8 mouse cellular contexts compared by ENCODE assay signal in genomic region chr6:86584296-86585015, GRCm38 (mm10). TPM values are rescaled to one million over a fixed set of nuclear protein-coding genes. Genes with fewer than 3 reads are reported as not detected.
DNase-seq lines count a peak whose midpoint lies in the region; ATAC-seq and TF ChIP-seq lines count a peak whose summit lies in the region.

No protein-coding gene starts in this region.

- no peak for TF ChIP-seq CTCF in kidney, adult 2 months (conservative IDR thresholded peaks at IDR 0.05; ENCODE audit: insufficient read depth, insufficient read length, low read depth, low read length)
- no peak for TF ChIP-seq CTCF in cortical plate, adult 2 months (IDR thresholded peaks at IDR 0.05; ENCODE audit: extremely low read depth, insufficient read depth, low read length)

- peak; percentile 16; the same call in 1 of the 2 replicates for ATAC-seq in intestine, embryonic 16.5 days
- peak; percentile 74 for ATAC-seq in midbrain, embryonic 13.5 days

- H3K4me3 ChIP-seq in kidney, adult 2 months (ENCODE audit: insufficient read depth, low read depth, low read length): peak overlapping the region; percentile 22
- peak overlapping the region; percentile 3 for H3K4me3 ChIP-seq in cortical plate, adult 2 months (ENCODE audit: insufficient read depth, low read length)
- peak overlapping the region; percentile 38 for H3K4me3 ChIP-seq in intestine, embryonic 16.5 days (ENCODE audit: low read length)
- peak overlapping the region; percentile 35 for H3K4me3 ChIP-seq in midbrain, embryonic 13.5 days (replicated peaks)

- 21% methylated on average over 14 of the region's 14 CpGs for WGBS in kidney, adult 2 months
- 34% methylated on average over 14 of the region's 14 CpGs for WGBS in intestine, embryonic 16.5 days
- 23% methylated on average over 14 of the region's 14 CpGs for WGBS in midbrain, embryonic 13.5 days

- H3K27me3 ChIP-seq in kidney, adult 2 months (replicated peaks; ENCODE audit: control insufficient read depth, insufficient read depth, low read length): no peaks in the 10 kb centered on the region
- H3K27me3 ChIP-seq in intestine, embryonic 16.5 days (replicated peaks; ENCODE audit: control insufficient read depth, insufficient read depth, low read length): no peaks in the 10 kb centered on the region
- H3K27me3 ChIP-seq in midbrain, embryonic 13.5 days: no peaks in the 10 kb centered on the region

- peak overlapping the region; percentile 70 for H3K9ac ChIP-seq in intestine, embryonic 16.5 days (ENCODE audit: low read depth, low read length)
- H3K9ac ChIP-seq in midbrain, embryonic 13.5 days (replicated peaks): peak overlapping the region; percentile 66

- peak overlapping the region; percentile 59 for H3K4me2 ChIP-seq in intestine, embryonic 16.5 days (ENCODE audit: low read depth, low read length)
- peak overlapping the region; percentile 63 for H3K4me2 ChIP-seq in midbrain, embryonic 13.5 days (replicated peaks)

- DNase-seq in kidney, adult 2 months: peak; percentile 56
- DNase-seq in kidney, postnatal 14 days: no peak
- peak; percentile 66 for DNase-seq in gastrocnemius, postnatal 25 days
- peak; percentile 77 for DNase-seq in left cerebral cortex, postnatal 4 days
- DNase-seq in testis, postnatal 10 days (ENCODE audit: low spot score): peak; percentile 66

- peak overlapping the region; percentile 53 for H3K27ac ChIP-seq in kidney, adult 2 months (ENCODE audit: insufficient read depth, low read depth, low read length)
- H3K27ac ChIP-seq in cortical plate, adult 2 months (ENCODE audit: insufficient read depth, low read length): peak overlapping the region; percentile 93
- H3K27ac ChIP-seq in intestine, embryonic 16.5 days (ENCODE audit: low read length): peak overlapping the region; percentile 90
- H3K27ac ChIP-seq in midbrain, embryonic 13.5 days: peak overlapping the region; percentile 96

- no peaks in the 10 kb centered on the region for H3K36me3 ChIP-seq in kidney, adult 2 months (ENCODE audit: control insufficient read depth, insufficient read depth, low read length)
- no peaks in the 10 kb centered on the region for H3K36me3 ChIP-seq in intestine, embryonic 16.5 days (ENCODE audit: control insufficient read depth, insufficient read depth, low read length)
- no peaks in the 10 kb centered on the region for H3K36me3 ChIP-seq in midbrain, embryonic 13.5 days

- peaks cover 14% of the 10 kb centered on the region for H3K4me1 ChIP-seq in kidney, adult 2 months (ENCODE audit: control insufficient read depth, insufficient read depth, low read length)
- H3K4me1 ChIP-seq in cortical plate, adult 2 months (ENCODE audit: control insufficient read depth, insufficient read depth, low read length): peaks cover 3% of the 10 kb centered on the region
- peaks cover 28% of the 10 kb centered on the region for H3K4me1 ChIP-seq in intestine, embryonic 16.5 days (ENCODE audit: control insufficient read depth, insufficient read depth, low read length)
- peaks cover 23% of the 10 kb centered on the region for H3K4me1 ChIP-seq in midbrain, embryonic 13.5 days (replicated peaks)

- H3K9me3 ChIP-seq in intestine, embryonic 16.5 days (ENCODE audit: control insufficient read depth, low read length): no peaks in the 10 kb centered on the region
- H3K9me3 ChIP-seq in midbrain, embryonic 13.5 days: no peaks in the 10 kb centered on the region

- intact Hi-C loops in left cerebral cortex, postnatal 4 days (cut with DNase I): no loop called here

- TF ChIP-seq POLR2A in kidney, adult 2 months (IDR thresholded peaks at IDR 0.05; ENCODE audit: low read depth, low read length): no peak
- TF ChIP-seq POLR2A in cortical plate, adult 2 months (IDR thresholded peaks at IDR 0.05; ENCODE audit: extremely low read depth, insufficient read depth, low read length): no peak; the same call in 1 of the 2 replicates

RNA-seq across cellular contexts. Expression of gene Asprv1, which starts 43.5 kb away (rescaled TPM):
- polyA plus RNA-seq in kidney, adult 2 months (2012; rRNA removed): 0.10 and 0.33 TPM in 2 replicates
- 3.0 and 4.0 TPM in 2 replicates for polyA plus RNA-seq in cortical plate, adult 2 months (2012; rRNA removed)
- not detected for total RNA-seq in gastrocnemius, postnatal 25 days (2021)
- polyA plus RNA-seq in intestine, embryonic 16.5 days (2015; fragmentation: Nextera tagmentation; extraction: Ambion mirVana): 0.73 and 1.1 TPM in 2 replicates
- total RNA-seq in left cerebral cortex, postnatal 4 days (2021): 1 to 10 TPM; 1.1 to 1.7 TPM
- 0.50 and 0.59 TPM in 2 replicates for polyA plus RNA-seq in midbrain, embryonic 13.5 days (2015; fragmentation: Nextera tagmentation; extraction: Ambion mirVana)

RNA-seq across cellular contexts. Expression of gene Pcbp1, which starts 58.3 kb away (rescaled TPM):
- polyA plus RNA-seq in kidney, adult 2 months (2012; rRNA removed): 165 and 166 TPM in 2 replicates
- polyA plus RNA-seq in cortical plate, adult 2 months (2012; rRNA removed): 158 and 165 TPM in 2 replicates
- 100 to 1,000 TPM in 1 of 2 experiments, 10 to 100 TPM in 1; 99.7 to 116 TPM for total RNA-seq in gastrocnemius, postnatal 25 days (2021)
- polyA plus RNA-seq in intestine, embryonic 16.5 days (2015; fragmentation: Nextera tagmentation; extraction: Ambion mirVana): 173 and 183 TPM in 2 replicates
- total RNA-seq in left cerebral cortex, postnatal 4 days (2021): 100 to 1,000 TPM; 206 to 208 TPM
- 246 and 342 TPM in 2 replicates for polyA plus RNA-seq in midbrain, embryonic 13.5 days (2015; fragmentation: Nextera tagmentation; extraction: Ambion mirVana)
